Mouse (Mus musculus): ENCODE results near the gene Nsl1. TPM values are rescaled to one million over a fixed set of nuclear protein-coding genes. Genes with fewer than 3 reads are reported as not detected.

Nsl1 gene
- 4.4 TPM for polyA plus RNA-seq (2012; fragmentation: generic; extraction: Trizol)

DNA sequence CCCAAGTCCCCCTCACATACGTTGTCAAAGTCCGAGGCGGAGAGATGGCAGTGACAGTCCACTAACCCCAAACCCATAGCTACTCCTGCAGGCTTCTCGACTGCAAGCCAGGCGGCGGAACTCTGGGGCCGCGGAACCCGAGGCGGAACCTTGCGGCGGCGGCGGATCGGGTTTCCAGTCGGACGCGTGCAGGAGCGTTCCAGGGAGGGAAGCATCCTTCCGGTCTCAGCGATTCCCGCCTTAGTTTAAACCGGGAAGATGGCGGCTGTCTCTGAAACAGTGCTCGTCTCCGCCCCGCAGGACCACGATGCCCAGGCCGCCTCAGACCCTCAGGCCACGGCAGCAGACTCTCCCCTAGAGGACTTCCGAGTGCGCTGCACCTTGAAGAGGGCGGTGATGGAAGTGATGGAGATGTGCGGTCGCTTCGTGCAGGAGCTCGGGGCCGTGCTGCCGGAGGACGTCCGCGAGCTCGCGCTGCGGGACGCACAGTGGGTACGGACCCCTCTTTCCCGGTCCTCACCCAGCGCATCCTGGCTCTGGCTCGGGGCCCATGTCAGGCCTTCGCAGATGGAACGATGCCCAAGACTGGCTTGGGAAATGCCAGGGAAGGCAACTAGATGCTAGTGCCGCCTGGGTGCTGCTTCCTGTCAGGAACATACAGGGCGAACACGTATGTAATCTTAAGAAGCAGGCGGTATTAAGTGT lies at the start of gene Nsl1, which contains the start of gene Tatdn3:
Nsl1 (plus strand) TSS at position 232 of the 705 bp plus-strand sequence.
Tatdn3 (minus strand) TSS at position 152 of the 705 bp plus-strand sequence.
- Histone ChIP-seq H3K79me2 (ENCODE audit: control insufficient read depth, insufficient read depth) (peaks cover 28% of the 10 kb centered on the region), H3K4me3 (peak within 1 kb of the TSS; percentile 75), H3K4me2 (ENCODE audit: low read depth) (peak within 1 kb of the TSS; percentile 88), H3K27me3 (ENCODE audit: control insufficient read depth, insufficient read depth, insufficient read length) (no peaks in the 10 kb centered on the region), H3K36me3 (ENCODE audit: control insufficient read depth, insufficient read depth) (no peaks in the 10 kb centered on the region), H3ac (ENCODE audit: control insufficient read depth, insufficient read length) (peak within 1 kb of the TSS; percentile 21)
- TF ChIP-seq POLR2A (IDR thresholded peaks at IDR 0.05; ENCODE audit: insufficient read length, low read depth) (peak; percentile 88), MYOG (IDR thresholded peaks at IDR 0.05; ENCODE audit: control insufficient read depth in 1 of 3, insufficient read depth in 1 of 3, insufficient read length in 2 of 3, low read depth in 2 of 3) (peak in 1 of 3 experiments; percentile 58), POLR2AphosphoS2 (IDR thresholded peaks at IDR 0.05; ENCODE audit: insufficient read length, low read depth) (peak; percentile 91), MYOD1 (IDR thresholded peaks at IDR 0.05; ENCODE audit: control insufficient read depth in 1 of 3, insufficient read length in 2 of 3, low read depth in 2 of 3) (peak in 2 of 3 experiments; percentile 16 to 27), REST (IDR thresholded peaks at IDR 0.05; ENCODE audit: insufficient read depth, insufficient read length) (peak; percentile 5), CEBPB (IDR thresholded peaks at IDR 0.05; ENCODE audit: insufficient read depth, poor library complexity, severe bottlenecking) (no peak), SRF (IDR thresholded peaks at IDR 0.05; ENCODE audit: control insufficient read depth, insufficient read length, low read depth) (peak; percentile 33), E2F4 (IDR thresholded peaks at IDR 0.05; ENCODE audit: insufficient read depth) (peak; percentile 98), TCF12 (IDR thresholded peaks at IDR 0.05; ENCODE audit: insufficient read depth, poor library complexity, severe bottlenecking) (no peak)

DNA sequence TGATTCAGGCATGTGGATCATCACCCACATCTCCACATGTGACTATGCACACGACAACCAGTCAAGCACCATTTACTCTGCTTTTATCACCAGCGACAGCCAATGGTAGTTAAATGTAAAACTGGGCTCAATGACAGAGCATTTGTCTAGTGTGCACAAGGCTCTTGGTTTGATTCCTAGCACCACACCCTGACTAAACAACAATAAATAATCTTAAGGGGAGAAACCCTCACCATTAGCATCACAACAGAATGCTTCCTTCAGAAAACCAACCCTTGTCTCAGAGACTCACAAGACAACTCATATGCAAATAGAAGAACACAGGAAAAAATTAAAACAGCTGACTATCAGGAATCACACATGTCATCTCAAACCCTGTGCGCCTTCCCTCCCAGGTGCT lies 48.5 kb upstream of the Nsl1 start:
- Histone ChIP-seq H3K4me2 (ENCODE audit: low read depth) (no peak overlapping the region), H3K36me3 (ENCODE audit: control insufficient read depth, insufficient read depth) (peaks cover 19% of the 10 kb centered on the region), H3K27me3 (ENCODE audit: control insufficient read depth, insufficient read depth, insufficient read length) (no peaks in the 10 kb centered on the region), H3K79me2 (ENCODE audit: control insufficient read depth, insufficient read depth) (no peaks in the 10 kb centered on the region), H3K4me3 (no peak overlapping the region), H3ac (ENCODE audit: control insufficient read depth, insufficient read length) (no peak overlapping the region)
- TF ChIP-seq TCF3 (IDR thresholded peaks at IDR 0.05; ENCODE audit: insufficient read length, low read depth): no peak
- no peak for TF ChIP-seq E2F4 (IDR thresholded peaks at IDR 0.05; ENCODE audit: insufficient read depth)
- no peak for TF ChIP-seq REST (IDR thresholded peaks at IDR 0.05; ENCODE audit: insufficient read depth, insufficient read length)
- no peak for TF ChIP-seq CEBPB (IDR thresholded peaks at IDR 0.05; ENCODE audit: insufficient read depth, poor library complexity, severe bottlenecking)
- no peak for TF ChIP-seq USF1 (IDR thresholded peaks at IDR 0.05; ENCODE audit: low read depth)
- no peak for TF ChIP-seq MAX (IDR thresholded peaks at IDR 0.05; ENCODE audit: low read depth)
- TF ChIP-seq MYOG (IDR thresholded peaks at IDR 0.05; ENCODE audit: control insufficient read depth in 1 of 3, insufficient read depth in 1 of 3, insufficient read length in 2 of 3, low read depth in 2 of 3): no peak
- TF ChIP-seq SRF (IDR thresholded peaks at IDR 0.05; ENCODE audit: control insufficient read depth, insufficient read length, low read depth): no peak
- no peak for TF ChIP-seq POLR2A (IDR thresholded peaks at IDR 0.05; ENCODE audit: insufficient read length, low read depth)
- TF ChIP-seq POLR2AphosphoS2 (IDR thresholded peaks at IDR 0.05; ENCODE audit: insufficient read length, low read depth): no peak

DNA sequence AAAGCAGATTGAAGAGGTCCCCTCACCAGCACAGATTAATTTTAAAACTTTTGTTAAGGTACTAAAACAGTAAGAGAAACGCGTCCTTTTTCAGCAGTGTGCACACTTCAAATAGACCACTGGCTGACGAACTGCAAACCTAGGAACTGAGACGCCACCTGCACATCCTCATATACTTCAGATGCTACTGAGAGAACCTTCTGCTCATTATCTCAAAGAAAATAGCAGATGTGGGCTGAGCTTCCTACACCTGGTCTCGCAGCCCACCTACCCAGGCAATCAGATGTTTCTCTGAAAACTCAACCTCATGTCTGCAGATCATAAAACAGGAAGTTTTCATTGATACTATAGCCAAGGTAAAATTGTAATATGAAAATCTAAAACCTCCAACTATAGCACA lies 43.0 kb upstream of the Nsl1 start:
- H3ac ChIP-seq (ENCODE audit: control insufficient read depth, insufficient read length): no peak overlapping the region
- H3K27me3 ChIP-seq (ENCODE audit: control insufficient read depth, insufficient read depth, insufficient read length): no peaks in the 10 kb centered on the region
- no peak overlapping the region for H3K4me3 ChIP-seq
- peaks cover 15% of the 10 kb centered on the region for H3K79me2 ChIP-seq (ENCODE audit: control insufficient read depth, insufficient read depth)
- TF ChIP-seq MYOG (IDR thresholded peaks at IDR 0.05; ENCODE audit: control insufficient read depth in 1 of 3, insufficient read depth in 1 of 3, insufficient read length in 2 of 3, low read depth in 2 of 3) (no peak), MYOD1 (IDR thresholded peaks at IDR 0.05; ENCODE audit: control insufficient read depth in 1 of 3, insufficient read length in 2 of 3, low read depth in 2 of 3) (no peak), SRF (IDR thresholded peaks at IDR 0.05; ENCODE audit: control insufficient read depth, insufficient read length, low read depth) (no peak), E2F4 (IDR thresholded peaks at IDR 0.05; ENCODE audit: insufficient read depth) (no peak), USF1 (IDR thresholded peaks at IDR 0.05; ENCODE audit: low read depth) (no peak)
- H3K36me3 ChIP-seq (ENCODE audit: control insufficient read depth, insufficient read depth): peaks cover 10% of the 10 kb centered on the region
- no peak overlapping the region for H3K4me2 ChIP-seq (ENCODE audit: low read depth)

DNA sequence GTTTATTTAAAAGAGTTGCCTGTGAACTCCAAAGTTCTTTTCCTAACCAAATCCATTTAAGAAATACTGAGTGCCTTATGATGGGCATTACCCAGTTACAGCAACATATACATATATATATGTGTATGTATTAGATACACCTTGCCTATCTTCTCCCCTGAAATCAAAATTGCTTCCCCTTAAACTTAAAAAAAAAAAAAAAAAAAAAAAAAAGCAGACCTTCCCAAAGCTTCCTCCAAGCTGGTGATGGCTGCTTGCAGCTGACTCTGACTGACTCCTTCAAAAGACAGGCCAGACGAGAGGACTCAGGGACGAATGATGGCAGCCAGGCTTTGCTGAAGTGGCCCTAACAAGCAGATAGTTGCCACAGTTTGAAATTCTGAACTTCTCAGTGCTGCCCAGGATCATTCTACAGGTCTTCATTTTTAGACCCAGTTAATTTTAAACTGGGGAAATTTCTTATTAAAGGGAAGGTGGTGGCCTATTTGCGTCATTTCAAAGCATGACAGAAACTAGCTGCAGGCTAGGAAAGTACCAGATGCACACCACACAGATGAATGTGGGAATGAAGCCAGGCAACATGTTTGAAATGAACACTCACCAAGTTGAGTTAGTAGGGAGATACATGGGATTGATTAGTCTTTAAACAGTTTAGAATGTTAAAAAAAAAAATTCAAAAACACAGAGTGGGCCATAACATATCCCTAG lies 42.4 kb upstream of the Nsl1 start:
- Histone ChIP-seq H3ac (ENCODE audit: control insufficient read depth, insufficient read length) (no peak overlapping the region), H3K4me2 (ENCODE audit: low read depth) (no peak overlapping the region), H3K27me3 (ENCODE audit: control insufficient read depth, insufficient read depth, insufficient read length) (no peaks in the 10 kb centered on the region), H3K36me3 (ENCODE audit: control insufficient read depth, insufficient read depth) (peaks cover 10% of the 10 kb centered on the region), H3K4me3 (no peak overlapping the region), H3K79me2 (ENCODE audit: control insufficient read depth, insufficient read depth) (peaks cover 20% of the 10 kb centered on the region)
- TF ChIP-seq MYOG (IDR thresholded peaks at IDR 0.05; ENCODE audit: control insufficient read depth in 1 of 3, insufficient read depth in 1 of 3, insufficient read length in 2 of 3, low read depth in 2 of 3): no peak
- no peak for TF ChIP-seq MAX (IDR thresholded peaks at IDR 0.05; ENCODE audit: low read depth)
- no peak for TF ChIP-seq SRF (IDR thresholded peaks at IDR 0.05; ENCODE audit: control insufficient read depth, insufficient read length, low read depth)
- no peak for TF ChIP-seq CEBPB (IDR thresholded peaks at IDR 0.05; ENCODE audit: insufficient read depth, poor library complexity, severe bottlenecking)
- TF ChIP-seq POLR2A (IDR thresholded peaks at IDR 0.05; ENCODE audit: insufficient read length, low read depth): no peak
- TF ChIP-seq TCF12 (IDR thresholded peaks at IDR 0.05; ENCODE audit: insufficient read depth, poor library complexity, severe bottlenecking): no peak
- TF ChIP-seq REST (IDR thresholded peaks at IDR 0.05; ENCODE audit: insufficient read depth, insufficient read length): no peak
- no peak for TF ChIP-seq USF1 (IDR thresholded peaks at IDR 0.05; ENCODE audit: low read depth)
- TF ChIP-seq TCF3 (IDR thresholded peaks at IDR 0.05; ENCODE audit: insufficient read length, low read depth): no peak
- TF ChIP-seq POLR2AphosphoS2 (IDR thresholded peaks at IDR 0.05; ENCODE audit: insufficient read length, low read depth): no peak
- TF ChIP-seq MYOD1 (IDR thresholded peaks at IDR 0.05; ENCODE audit: control insufficient read depth in 1 of 3, insufficient read length in 2 of 3, low read depth in 2 of 3): no peak
- no peak for TF ChIP-seq E2F4 (IDR thresholded peaks at IDR 0.05; ENCODE audit: insufficient read depth)

Measured in myocyte (in vitro differentiated cells).